Mouse (Mus musculus) liver, embryonic 16.5 days (tissue): ENCODE measurements around the gene Gm11492. TPM values are rescaled to one million over a fixed set of nuclear protein-coding genes. Genes with fewer than 3 reads are reported as not detected.
A peak's percentile ranks its signal among the peaks of the same experiment; 100 is the strongest.

ENCODE experiments used
- ATAC-seq: fragments of 200-750 bp; cut with Nextera tagmentation; 2 replicates; pipeline ENCODE4 v1.8.0; 2017; ENCODE audit warnings: low read depth, mild to moderate bottlenecking, moderate number of reproducible peaks, moderate library complexity
- H3K27ac ChIP-seq: fragments of 300-500 bp; sonication (generic); 2 replicates; pipeline ENCODE4 v1.5.1; 2014; ENCODE audit warnings: mild to moderate bottlenecking, low read length
- H3K27me3 ChIP-seq: fragments of 300-500 bp; sonication (generic); 2 replicates; pipeline ENCODE4 v1.6.1; 2014; ENCODE audit warnings: low read depth, low read length, mixed read lengths; ENCODE audit not compliant: control insufficient read depth, insufficient read depth
- H3K36me3 ChIP-seq: fragments of 300-500 bp; sonication (generic); 2 replicates; pipeline ENCODE4 v1.6.1; 2014; ENCODE audit warnings: mild to moderate bottlenecking; ENCODE audit not compliant: control insufficient read depth, insufficient read depth
- H3K4me1 ChIP-seq: fragments of 300-500 bp; sonication (generic); 2 replicates; pipeline ENCODE4 v1.6.1; 2014; ENCODE audit warnings: low read depth, low read length, mixed read lengths; ENCODE audit not compliant: control insufficient read depth
- H3K4me2 ChIP-seq: fragments of 300-500 bp; sonication (generic); 2 replicates; pipeline ENCODE4 v1.6.1; 2014; ENCODE audit warnings: low read depth, low read length, mixed read lengths
- H3K4me3 ChIP-seq: fragments of 300-500 bp; sonication (generic); 2 replicates; pipeline ENCODE4 v1.5.1; 2014; ENCODE audit warnings: low read depth, mild to moderate bottlenecking, low read length
- H3K9ac ChIP-seq: fragments of 300-500 bp; sonication (generic); 2 replicates; pipeline ENCODE4 v1.6.1; 2014; ENCODE audit warnings: low read depth, low read length
- H3K9me3 ChIP-seq: fragments of 300-500 bp; sonication (generic); replicated peaks from 2 replicates; pipeline ENCODE4 v1.6.1; 2016; ENCODE audit warnings: low read length; ENCODE audit not compliant: control insufficient read depth
- WGBS: fragments of 180-500 bp; shearing (Covaris S2); extraction: QIAGEN DNeasy Blood & Tissue Kit; methylation state at CpG from one replicate; pipeline ENCODE4 v1.1.7; 2014; ENCODE audit not compliant: insufficient replicate concordance; 5-methylcytosine and 5-hydroxymethylcytosine counted together
- polyA plus RNA-seq: library from polyadenylated mRNA; unstranded; fragments of >200 nt; fragmentation: Nextera tagmentation; extraction: Ambion mirVana; gene quantifications from 2 replicates; pipeline ENCODE4 v1.2.1, GENCODE M21; 2015

Gene Gm11492
- polyA plus RNA-seq, 1 experiment from 2014 or later, result not detected

GRCm38 (mm10) chr11:87574520-87575180 lies 8.2 kb downstream of the Gm11492 start:
- no peaks in the 10 kb centered on the region for H3K27me3 ChIP-seq
- H3K27ac ChIP-seq, result no peak overlapping the region
- no peak for ATAC-seq
- 62% methylated on average over 21 of the region's 21 CpGs for WGBS
- no peaks in the 10 kb centered on the region for H3K36me3 ChIP-seq
- H3K9ac ChIP-seq, result no peak overlapping the region
- no peak overlapping the region for H3K4me2 ChIP-seq
- H3K4me3 ChIP-seq, result no peak overlapping the region
- no peaks in the 10 kb centered on the region for H3K9me3 ChIP-seq
- peaks cover 16% of the 10 kb centered on the region for H3K4me1 ChIP-seq

- H3K9ac ChIP-seq, result peak overlapping the region; percentile 51
- H3K27ac ChIP-seq, result no peak overlapping the region
- no peaks in the 10 kb centered on the region for H3K27me3 ChIP-seq
- H3K4me3 ChIP-seq, result peak overlapping the region; percentile 57
- no peak for ATAC-seq
- peaks cover 16% of the 10 kb centered on the region for H3K4me1 ChIP-seq
- peak overlapping the region; percentile 84 for H3K4me2 ChIP-seq
- WGBS, result 51% methylated on average over 6 of the region's 6 CpGs
- no peaks in the 10 kb centered on the region for H3K9me3 ChIP-seq
- no peaks in the 10 kb centered on the region for H3K36me3 ChIP-seq
Observed at GRCm38 (mm10) chr11:87577601-87578248, 11.3 kb downstream of the Gm11492 start.

- Histone ChIP-seq H3K4me1 (peaks cover 16% of the 10 kb centered on the region), H3K27ac (no peak overlapping the region)
- under 1% methylated on average over 40 of the region's 40 CpGs for WGBS
Observed at GRCm38 (mm10) chr11:87578249-87578962, 12.0 kb downstream of the Gm11492 start.

GRCm38 (mm10) chr11:87578963-87579601 lies 12.6 kb downstream of the Gm11492 start:
- no peak overlapping the region; the same call in 1 of the 2 replicates for H3K9ac ChIP-seq
- peaks cover 16% of the 10 kb centered on the region for H3K4me1 ChIP-seq
- H3K27ac ChIP-seq, result no peak overlapping the region
- peak overlapping the region; percentile 57 for H3K4me3 ChIP-seq
- H3K4me2 ChIP-seq, result peak overlapping the region; percentile 84
- H3K9me3 ChIP-seq, result no peaks in the 10 kb centered on the region
- no peaks in the 10 kb centered on the region for H3K36me3 ChIP-seq
- WGBS, result 13% methylated on average over 10 of the region's 10 CpGs
- ATAC-seq, result 0 out of 2 replicates have a peak, but pooled peaks have one; percentile 19
- no peaks in the 10 kb centered on the region for H3K27me3 ChIP-seq

More at GRCm38 (mm10) chr11:87578249-87578962, 12.0 kb downstream of the Gm11492 start:
- peak; percentile 83 for ATAC-seq
- Histone ChIP-seq H3K4me2 (peak overlapping the region; percentile 84), H3K9me3 (no peaks in the 10 kb centered on the region), H3K36me3 (no peaks in the 10 kb centered on the region), H3K27me3 (no peaks in the 10 kb centered on the region), H3K9ac (peak overlapping the region; percentile 51), H3K4me3 (peak overlapping the region; percentile 57)

GRCm38 (mm10) chr11:87579713-87580112 lies 13.3 kb downstream of the Gm11492 start:
- ATAC-seq, result no peak
- WGBS, result 55% methylated on average over 1 of the region's 1 CpGs

GRCm38 (mm10) chr11:87580543-87581085 lies 14.2 kb downstream of the Gm11492 start:
- no peak for ATAC-seq
- H3K9me3 ChIP-seq, result no peaks in the 10 kb centered on the region
- no peaks in the 10 kb centered on the region for H3K36me3 ChIP-seq
- 64% methylated on average over 10 of the region's 10 CpGs for WGBS
- no peaks in the 10 kb centered on the region for H3K27me3 ChIP-seq
- H3K27ac ChIP-seq, result no peak overlapping the region
- no peak overlapping the region for H3K9ac ChIP-seq
- no peak overlapping the region for H3K4me3 ChIP-seq
- peaks cover 16% of the 10 kb centered on the region for H3K4me1 ChIP-seq
- H3K4me2 ChIP-seq, result no peak overlapping the region

More at GRCm38 (mm10) chr11:87579713-87580112, 13.3 kb downstream of the Gm11492 start:
- Histone ChIP-seq H3K36me3 (no peaks in the 10 kb centered on the region), H3K9me3 (no peaks in the 10 kb centered on the region), H3K4me1 (peaks cover 16% of the 10 kb centered on the region), H3K4me2 (no peak overlapping the region), H3K9ac (no peak overlapping the region), H3K27ac (no peak overlapping the region), H3K4me3 (no peak overlapping the region), H3K27me3 (no peaks in the 10 kb centered on the region)

GRCm38 (mm10) chr11:87581161-87581865 lies 14.9 kb downstream of the Gm11492 start:
- no peaks in the 10 kb centered on the region for H3K9me3 ChIP-seq
- H3K36me3 ChIP-seq, result no peaks in the 10 kb centered on the region
- no peak overlapping the region for H3K9ac ChIP-seq
- WGBS, result 72% methylated on average over 12 of the region's 12 CpGs
- no peak overlapping the region for H3K27ac ChIP-seq
- H3K4me3 ChIP-seq, result no peak overlapping the region
- H3K27me3 ChIP-seq, result no peaks in the 10 kb centered on the region
- ATAC-seq, result no peak
- H3K4me2 ChIP-seq, result no peak overlapping the region
- peaks cover 16% of the 10 kb centered on the region for H3K4me1 ChIP-seq
